Mouse (Mus musculus): ENCODE measurements around the gene Tbc1d16. TPM values are rescaled to one million over a fixed set of nuclear protein-coding genes. Genes with fewer than 3 reads are reported as not detected.

Gene Tbc1d16
- polyA plus RNA-seq, 1 experiment, result 3.9 TPM

GRCm38 (mm10) chr11:119236354-119236753 is 8.1 kb upstream of the Tbc1d16 start:
- Histone ChIP-seq H3K36me3 (ENCODE audit: control insufficient read depth, insufficient read depth, low read length) (no peaks in the 10 kb centered on the region), H3K4me3 (ENCODE audit: extremely low read depth, insufficient read depth, insufficient read length) (no peak overlapping the region), H3K4me1 (ENCODE audit: control insufficient read depth, insufficient read depth, insufficient read length) (peaks cover 7% of the 10 kb centered on the region; the same call in 1 of the 2 replicates), H3K27ac (ENCODE audit: insufficient read depth, low read length) (no peak overlapping the region), H3K27me3 (ENCODE audit: control insufficient read depth, insufficient read depth, low read length) (no peaks in the 10 kb centered on the region)
- TF ChIP-seq POLR2A (IDR thresholded peaks at IDR 0.05; ENCODE audit: low read depth, low read length) (no peak), CTCF (IDR thresholded peaks at IDR 0.05; ENCODE audit: extremely low read depth, insufficient read depth, insufficient read length, insufficient replicate concordance) (no peak)
- DNase-seq (ENCODE audit: low read depth in 1 of 2, low spot score in 2 of 2), result no peak
- WGBS, result 56% methylated on average over 8 of the region's 8 CpGs

GRCm38 (mm10) chr11:119235596-119235995 is 7.3 kb upstream of the Tbc1d16 start:
- TF ChIP-seq CTCF (IDR thresholded peaks at IDR 0.05; ENCODE audit: extremely low read depth, insufficient read depth, insufficient read length, insufficient replicate concordance), result peak; percentile 24; the same call in 1 of the 2 replicates
- TF ChIP-seq POLR2A (IDR thresholded peaks at IDR 0.05; ENCODE audit: low read depth, low read length), result no peak
- Histone ChIP-seq H3K27me3 (ENCODE audit: control insufficient read depth, insufficient read depth, low read length) (no peaks in the 10 kb centered on the region), H3K27ac (ENCODE audit: insufficient read depth, low read length) (no peak overlapping the region), H3K4me1 (ENCODE audit: control insufficient read depth, insufficient read depth, insufficient read length) (peaks cover 7% of the 10 kb centered on the region; the same call in 1 of the 2 replicates), H3K4me3 (ENCODE audit: extremely low read depth, insufficient read depth, insufficient read length) (no peak overlapping the region), H3K36me3 (ENCODE audit: control insufficient read depth, insufficient read depth, low read length) (no peaks in the 10 kb centered on the region)
- DNase-seq (ENCODE audit: low read depth in 1 of 2, low spot score in 2 of 2), result peak; percentile 51 to 53
- 80% methylated on average over 4 of the region's 4 CpGs for WGBS

- H3K27me3 ChIP-seq (ENCODE audit: control insufficient read depth, insufficient read depth, low read length), result no peaks in the 10 kb centered on the region
- TF ChIP-seq POLR2A (IDR thresholded peaks at IDR 0.05; ENCODE audit: low read depth, low read length), result no peak
- no peak for TF ChIP-seq CTCF (IDR thresholded peaks at IDR 0.05; ENCODE audit: extremely low read depth, insufficient read depth, insufficient read length, insufficient replicate concordance)
- H3K27ac ChIP-seq (ENCODE audit: insufficient read depth, low read length), result no peak overlapping the region
- no peak overlapping the region for H3K4me3 ChIP-seq (ENCODE audit: extremely low read depth, insufficient read depth, insufficient read length)
- WGBS, result 92% methylated on average over 10 of the region's 10 CpGs
- H3K36me3 ChIP-seq (ENCODE audit: control insufficient read depth, insufficient read depth, low read length), result no peaks in the 10 kb centered on the region
- H3K4me1 ChIP-seq (ENCODE audit: control insufficient read depth, insufficient read depth, insufficient read length), result peaks cover 7% of the 10 kb centered on the region; the same call in 1 of the 2 replicates
- no peak for DNase-seq (ENCODE audit: low read depth in 1 of 2, low spot score in 2 of 2)
Observed at GRCm38 (mm10) chr11:119234770-119235169, 6.5 kb upstream of the Tbc1d16 start.

- TF ChIP-seq CTCF (IDR thresholded peaks at IDR 0.05; ENCODE audit: extremely low read depth, insufficient read depth, insufficient read length, insufficient replicate concordance) (no peak), POLR2A (IDR thresholded peaks at IDR 0.05; ENCODE audit: low read depth, low read length) (no peak)
- DNase-seq (ENCODE audit: low read depth in 1 of 2, low spot score in 2 of 2), result peak; percentile 59 to 72
- H3K27ac ChIP-seq (ENCODE audit: insufficient read depth, low read length), result no peak overlapping the region
Observed at GRCm38 (mm10) chr11:119228846-119229626, 737 bp upstream of the Tbc1d16 start.

GRCm38 (mm10) chr11:119227591-119227990 is 708 bp downstream of the Tbc1d16 start:
- 6% methylated on average over 12 of the region's 12 CpGs for WGBS
- Histone ChIP-seq H3K4me1 (ENCODE audit: control insufficient read depth, insufficient read depth, insufficient read length) (peaks cover 11% of the 10 kb centered on the region), H3K27me3 (ENCODE audit: control insufficient read depth, insufficient read depth, low read length) (peaks cover 6% of the 10 kb centered on the region), H3K27ac (ENCODE audit: insufficient read depth, low read length) (no peak overlapping the region), H3K4me3 (ENCODE audit: extremely low read depth, insufficient read depth, insufficient read length) (peak overlapping the region; percentile 65; the same call in 1 of the 2 replicates), H3K36me3 (ENCODE audit: control insufficient read depth, insufficient read depth, low read length) (no peaks in the 10 kb centered on the region)
- no peak for TF ChIP-seq POLR2A (IDR thresholded peaks at IDR 0.05; ENCODE audit: low read depth, low read length)
- TF ChIP-seq CTCF (IDR thresholded peaks at IDR 0.05; ENCODE audit: extremely low read depth, insufficient read depth, insufficient read length, insufficient replicate concordance), result no peak
- DNase-seq (ENCODE audit: low read depth in 1 of 2, low spot score in 2 of 2), result no peak

More at GRCm38 (mm10) chr11:119228846-119229626, 737 bp upstream of the Tbc1d16 start:
- Histone ChIP-seq H3K4me1 (ENCODE audit: control insufficient read depth, insufficient read depth, insufficient read length) (peaks cover 11% of the 10 kb centered on the region), H3K27me3 (ENCODE audit: control insufficient read depth, insufficient read depth, low read length) (peaks cover 6% of the 10 kb centered on the region), H3K4me3 (ENCODE audit: extremely low read depth, insufficient read depth, insufficient read length) (peak overlapping the region; percentile 65), H3K36me3 (ENCODE audit: control insufficient read depth, insufficient read depth, low read length) (no peaks in the 10 kb centered on the region)
- WGBS, result 5% methylated on average over 34 of the region's 34 CpGs

GRCm38 (mm10) chr11:119225634-119226033 is 2.7 kb downstream of the Tbc1d16 start:
- DNase-seq (ENCODE audit: low read depth in 1 of 2, low spot score in 2 of 2), result no peak
- H3K36me3 ChIP-seq (ENCODE audit: control insufficient read depth, insufficient read depth, low read length), result no peaks in the 10 kb centered on the region
- no peak overlapping the region for H3K27ac ChIP-seq (ENCODE audit: insufficient read depth, low read length)
- TF ChIP-seq POLR2A (IDR thresholded peaks at IDR 0.05; ENCODE audit: low read depth, low read length) (no peak), CTCF (IDR thresholded peaks at IDR 0.05; ENCODE audit: extremely low read depth, insufficient read depth, insufficient read length, insufficient replicate concordance) (no peak)
- peaks cover 11% of the 10 kb centered on the region for H3K4me1 ChIP-seq (ENCODE audit: control insufficient read depth, insufficient read depth, insufficient read length)
- WGBS, result 82% methylated on average over 9 of the region's 9 CpGs
- peaks cover 6% of the 10 kb centered on the region for H3K27me3 ChIP-seq (ENCODE audit: control insufficient read depth, insufficient read depth, low read length)
- no peak overlapping the region for H3K4me3 ChIP-seq (ENCODE audit: extremely low read depth, insufficient read depth, insufficient read length)

- Histone ChIP-seq H3K27ac (ENCODE audit: insufficient read depth, low read length) (no peak overlapping the region), H3K4me3 (ENCODE audit: extremely low read depth, insufficient read depth, insufficient read length) (no peak overlapping the region), H3K4me1 (ENCODE audit: control insufficient read depth, insufficient read depth, insufficient read length) (peaks cover 11% of the 10 kb centered on the region), H3K36me3 (ENCODE audit: control insufficient read depth, insufficient read depth, low read length) (no peaks in the 10 kb centered on the region), H3K27me3 (ENCODE audit: control insufficient read depth, insufficient read depth, low read length) (peaks cover 6% of the 10 kb centered on the region)
- no peak for DNase-seq (ENCODE audit: low read depth in 1 of 2, low spot score in 2 of 2)
- TF ChIP-seq CTCF (IDR thresholded peaks at IDR 0.05; ENCODE audit: extremely low read depth, insufficient read depth, insufficient read length, insufficient replicate concordance) (no peak), POLR2A (IDR thresholded peaks at IDR 0.05; ENCODE audit: low read depth, low read length) (no peak)
- WGBS, result 91% methylated on average over 6 of the region's 6 CpGs
Observed at GRCm38 (mm10) chr11:119224926-119225325, 3.4 kb downstream of the Tbc1d16 start.

Data from spleen, adult 2 months (tissue).